Comparison of ENCODE assay signal across 27 mouse cellular contexts in the genomic region with DNA sequence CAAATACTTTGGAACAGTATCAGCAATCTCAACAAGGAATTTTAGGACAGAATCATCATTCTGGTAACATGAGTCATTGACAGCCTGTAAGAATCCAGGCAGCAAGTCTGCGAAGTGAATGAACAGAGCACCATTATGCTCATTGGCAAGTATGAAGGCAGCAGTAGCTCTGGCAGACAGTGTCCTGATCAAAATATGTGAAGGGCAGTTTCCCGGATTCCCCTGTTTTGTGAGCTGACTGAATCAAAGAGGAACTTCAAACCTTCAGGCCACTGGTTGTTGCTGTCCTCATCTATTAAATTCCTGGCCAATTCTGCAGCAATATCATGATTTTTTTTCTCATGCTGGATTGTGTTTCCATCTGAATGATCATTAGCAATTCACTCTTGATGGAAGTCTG. TPM values are rescaled to one million over a fixed set of nuclear protein-coding genes. Genes with fewer than 3 reads are reported as not detected.
"Had no signal": no experiment of that assay in that cellular context is flagged by ENCODE, and none has a peak within 500 bp of the region (broad histone marks: within the 10 kb centered on the region; RNA-seq: fewer than 3 reads in every experiment).

No protein-coding gene starts in this region.

- H3K4me2 ChIP-seq: lung, embryonic 14.5 days; midbrain, embryonic 11.5 days; midbrain, embryonic 13.5 days; midbrain, embryonic 15.5 days; neural tube, embryonic 12.5 days had no signal

- H3K36me3 ChIP-seq: midbrain, embryonic 13.5 days; midbrain, embryonic 15.5 days; neural tube, embryonic 12.5 days had no signal

- H3K9ac ChIP-seq: lung, embryonic 14.5 days; midbrain, embryonic 13.5 days; midbrain, embryonic 15.5 days; neural tube, embryonic 12.5 days had no signal

- H3K27me3 ChIP-seq: midbrain, embryonic 13.5 days; midbrain, embryonic 15.5 days; neural tube, embryonic 12.5 days had no signal

- ATAC-seq: midbrain, embryonic 13.5 days; midbrain, embryonic 15.5 days had no signal

- H3K4me3 ChIP-seq: megakaryocyte, embryonic 14.5 days; midbrain, embryonic 13.5 days; midbrain, embryonic 15.5 days; neural tube, embryonic 12.5 days had no signal

- H3K9me3 ChIP-seq: megakaryocyte, embryonic 14.5 days; midbrain, embryonic 13.5 days; midbrain, embryonic 15.5 days; neural tube, embryonic 12.5 days had no signal

- H3K4me1 ChIP-seq: megakaryocyte, embryonic 14.5 days; midbrain, embryonic 13.5 days; midbrain, embryonic 15.5 days; neural tube, embryonic 12.5 days had no signal

- DNase-seq: lung, adult 18-20 months; lung, embryonic 14.5 days; lung, postnatal 10 days; lung, postnatal 36 days; right cerebral cortex, postnatal 25 days; right cerebral cortex, postnatal 4 days; spleen, adult 18-20 months; thymus, adult 18-20 months; thymus, postnatal 14 days; thymus, postnatal 36 days had no signal

- H3K27ac ChIP-seq: macrophage; midbrain, embryonic 13.5 days; midbrain, embryonic 15.5 days; neural tube, embryonic 12.5 days had no signal

RNA-seq across cellular contexts. Expression of gene Fnd3c2, which starts 29.3 kb away (rescaled TPM):
- total RNA-seq: megakaryocyte progenitor cell, adult 5-6 weeks; midbrain, postnatal 0 days; monocyte, adult 5-6 weeks; neutrophil, adult 5-6 weeks had no signal
- polyA plus RNA-seq: liver, embryonic 16.5 days; lung, embryonic 14.5 days; lung, embryonic 16.5 days; macrophage; midbrain, embryonic 11.5 days; midbrain, embryonic 13.5 days; midbrain, embryonic 15.5 days; midbrain, postnatal 0 days; neural tube, embryonic 12.5 days; neural tube, embryonic 14.5 days; small intestine, adult 2 months; stomach, embryonic 14.5 days; stomach, embryonic 16.5 days; thymus, postnatal 0 days had no signal
